ENCODE assay signal across 8 mouse cellular contexts in the genomic region with DNA sequence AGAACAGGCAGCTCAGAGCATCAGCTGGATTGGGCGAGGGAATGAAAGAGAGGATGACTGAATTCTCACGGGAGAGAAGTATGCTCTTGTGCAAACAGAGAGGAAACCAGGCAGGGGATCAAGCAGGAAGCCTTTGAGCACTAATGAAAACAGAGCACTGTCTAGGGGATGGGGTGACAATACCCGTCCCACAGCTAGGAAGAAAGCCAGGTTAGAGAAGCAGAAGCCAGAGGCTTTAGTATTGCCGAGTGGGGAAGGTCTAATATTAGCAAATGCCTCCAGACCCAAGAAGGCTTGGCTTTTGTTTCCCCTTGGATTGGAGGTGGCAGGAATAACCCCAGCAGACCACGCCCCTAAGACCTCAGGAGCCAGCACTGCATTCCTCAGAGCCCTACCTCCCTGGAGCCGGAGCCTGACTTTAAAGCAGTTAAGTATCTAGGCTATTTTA. TPM values are rescaled to one million over a fixed set of nuclear protein-coding genes. Genes with fewer than 3 reads are reported as not detected.
DNase-seq lines count a peak whose midpoint lies in the region; ATAC-seq lines count a peak whose summit lies in the region.

No protein-coding gene starts in this region.

- ATAC-seq in forebrain, embryonic 13.5 days = no peak
- peak; percentile 86 for ATAC-seq in heart, embryonic 15.5 days (replicated peaks; ENCODE audit: insufficient number of reproducible peaks, insufficient read depth, low FRiP score, low read depth)
- peak; percentile 25; the same call in 1 of the 2 replicates for ATAC-seq in neural tube, embryonic 13.5 days (ENCODE audit: low read depth)
- no peak for ATAC-seq in erythroid progenitor cell, adult 5-6 weeks (replicated peaks; ENCODE audit: low FRiP score, poor library complexity, severe bottlenecking)

- peak overlapping the region; percentile 65 for H3K27ac ChIP-seq in forebrain, embryonic 10.5 days
- no peak overlapping the region for H3K27ac ChIP-seq in forebrain, embryonic 13.5 days
- H3K27ac ChIP-seq in heart, embryonic 15.5 days = peak overlapping the region; percentile 89
- H3K27ac ChIP-seq in limb, embryonic 10.5 days = peak overlapping the region; percentile 82
- peak overlapping the region; percentile 78 for H3K27ac ChIP-seq in neural tube, embryonic 13.5 days (replicated peaks)

- H3K36me3 ChIP-seq in forebrain, embryonic 10.5 days (replicated peaks) = no peaks in the 10 kb centered on the region
- H3K36me3 ChIP-seq in forebrain, embryonic 13.5 days (ENCODE audit: poor library complexity, severe bottlenecking) = no peaks in the 10 kb centered on the region
- H3K36me3 ChIP-seq in heart, embryonic 15.5 days = no peaks in the 10 kb centered on the region
- no peaks in the 10 kb centered on the region for H3K36me3 ChIP-seq in limb, embryonic 10.5 days
- H3K36me3 ChIP-seq in neural tube, embryonic 13.5 days = no peaks in the 10 kb centered on the region

- 6% methylated on average over 6 of the region's 6 CpGs for WGBS in forebrain, embryonic 10.5 days
- 8% methylated on average over 6 of the region's 6 CpGs for WGBS in forebrain, embryonic 13.5 days
- WGBS in heart, embryonic 15.5 days = 4% methylated on average over 6 of the region's 6 CpGs
- WGBS in limb, embryonic 10.5 days = 4% methylated on average over 6 of the region's 6 CpGs
- 6% methylated on average over 6 of the region's 6 CpGs for WGBS in neural tube, embryonic 13.5 days

- no peak overlapping the region for H3K4me3 ChIP-seq in forebrain, embryonic 10.5 days
- H3K4me3 ChIP-seq in forebrain, embryonic 13.5 days = no peak overlapping the region
- H3K4me3 ChIP-seq in heart, embryonic 15.5 days = peak overlapping the region; percentile 21; the same call in 1 of the 2 replicates
- H3K4me3 ChIP-seq in limb, embryonic 10.5 days = peak overlapping the region; percentile 35
- no peak overlapping the region for H3K4me3 ChIP-seq in neural tube, embryonic 13.5 days

- no peaks in the 10 kb centered on the region for H3K27me3 ChIP-seq in forebrain, embryonic 10.5 days (ENCODE audit: poor library complexity, severe bottlenecking)
- no peaks in the 10 kb centered on the region for H3K27me3 ChIP-seq in forebrain, embryonic 13.5 days
- no peaks in the 10 kb centered on the region for H3K27me3 ChIP-seq in heart, embryonic 15.5 days
- no peaks in the 10 kb centered on the region for H3K27me3 ChIP-seq in limb, embryonic 10.5 days (ENCODE audit: low read depth, poor library complexity, severe bottlenecking)
- no peaks in the 10 kb centered on the region for H3K27me3 ChIP-seq in neural tube, embryonic 13.5 days

- no peak overlapping the region for H3K4me2 ChIP-seq in forebrain, embryonic 13.5 days
- peak overlapping the region; percentile 57 for H3K4me2 ChIP-seq in heart, embryonic 15.5 days
- H3K4me2 ChIP-seq in neural tube, embryonic 13.5 days = peak overlapping the region; percentile 15

- no peaks in the 10 kb centered on the region for H3K9me3 ChIP-seq in forebrain, embryonic 10.5 days
- H3K9me3 ChIP-seq in forebrain, embryonic 13.5 days (replicated peaks) = no peaks in the 10 kb centered on the region
- no peaks in the 10 kb centered on the region for H3K9me3 ChIP-seq in heart, embryonic 15.5 days (replicated peaks)
- H3K9me3 ChIP-seq in limb, embryonic 10.5 days (replicated peaks) = no peaks in the 10 kb centered on the region
- no peaks in the 10 kb centered on the region for H3K9me3 ChIP-seq in neural tube, embryonic 13.5 days

- DNase-seq in forebrain, embryonic 10.5 days (ENCODE audit: extremely low spot score, low spot score) = no peak
- no peak for DNase-seq in limb, embryonic 10.5 days (ENCODE audit: low spot score)
- no peak for DNase-seq in layer of hippocampus, postnatal 36 days
- DNase-seq in ovary, postnatal 10 days (ENCODE audit: low spot score) = no peak

- no peak overlapping the region for H3K9ac ChIP-seq in forebrain, embryonic 13.5 days
- H3K9ac ChIP-seq in heart, embryonic 15.5 days = 0 out of 2 replicates have a peak overlapping the region, but pooled peaks have one; percentile 9
- H3K9ac ChIP-seq in neural tube, embryonic 13.5 days = peak overlapping the region; percentile 49; the same call in 1 of the 2 replicates

- H3K4me1 ChIP-seq in forebrain, embryonic 10.5 days = peaks cover 93% of the 10 kb centered on the region
- peaks cover 63% of the 10 kb centered on the region for H3K4me1 ChIP-seq in forebrain, embryonic 13.5 days
- peaks cover 77% of the 10 kb centered on the region for H3K4me1 ChIP-seq in heart, embryonic 15.5 days (replicated peaks)
- H3K4me1 ChIP-seq in limb, embryonic 10.5 days = peaks cover 90% of the 10 kb centered on the region
- H3K4me1 ChIP-seq in neural tube, embryonic 13.5 days (replicated peaks) = peaks cover 83% of the 10 kb centered on the region

RNA-seq across cellular contexts. Expression of a gene that starts 19.3 kb away (rescaled TPM):
- polyA plus RNA-seq in forebrain, embryonic 10.5 days (2016; fragmentation: Nextera tagmentation; extraction: Ambion mirVana) = 41.0 and 41.7 TPM in 2 replicates
- 12.3 and 12.8 TPM in 2 replicates for polyA plus RNA-seq in forebrain, embryonic 13.5 days (2015; fragmentation: Nextera tagmentation; extraction: Ambion mirVana)
- polyA plus RNA-seq in heart, embryonic 15.5 days (2015; fragmentation: Nextera tagmentation; extraction: Ambion mirVana) = 5.9 and 8.5 TPM in 2 replicates
- 56.8 and 62.9 TPM in 2 replicates for polyA plus RNA-seq in limb, embryonic 10.5 days (2016; fragmentation: Nextera tagmentation; extraction: Ambion mirVana)
- 11.4 and 11.7 TPM in 2 replicates for polyA plus RNA-seq in neural tube, embryonic 13.5 days (2015; fragmentation: Nextera tagmentation; extraction: Ambion mirVana)
- total RNA-seq in erythroid progenitor cell, adult 5-6 weeks (2015; ENCODE audit: low replicate concordance) = 7.1 and 8.3 TPM in 2 replicates
- 0.83 and 1.8 TPM in 2 replicates for total RNA-seq in erythroid progenitor cell, adult 5-6 weeks (2017; ENCODE audit: low replicate concordance)
- 1 to 10 TPM; 6.0 to 6.1 TPM for total RNA-seq in layer of hippocampus, postnatal 36 days (2021)

RNA-seq across cellular contexts. Expression of a gene that starts 51.6 kb away (rescaled TPM):
- polyA plus RNA-seq in forebrain, embryonic 10.5 days (2016; fragmentation: Nextera tagmentation; extraction: Ambion mirVana) = 92.5 and 95.1 TPM in 2 replicates
- polyA plus RNA-seq in forebrain, embryonic 13.5 days (2015; fragmentation: Nextera tagmentation; extraction: Ambion mirVana) = 90.5 and 91.0 TPM in 2 replicates
- polyA plus RNA-seq in heart, embryonic 15.5 days (2015; fragmentation: Nextera tagmentation; extraction: Ambion mirVana) = 48.5 and 65.2 TPM in 2 replicates
- 93.2 and 95.9 TPM in 2 replicates for polyA plus RNA-seq in limb, embryonic 10.5 days (2016; fragmentation: Nextera tagmentation; extraction: Ambion mirVana)
- 68.6 and 76.6 TPM in 2 replicates for polyA plus RNA-seq in neural tube, embryonic 13.5 days (2015; fragmentation: Nextera tagmentation; extraction: Ambion mirVana)
- 237 and 278 TPM in 2 replicates for total RNA-seq in erythroid progenitor cell, adult 5-6 weeks (2015; ENCODE audit: low replicate concordance)
- total RNA-seq in erythroid progenitor cell, adult 5-6 weeks (2017; ENCODE audit: low replicate concordance) = 247 and 348 TPM in 2 replicates
- 10 to 100 TPM; 81.0 to 81.9 TPM for total RNA-seq in layer of hippocampus, postnatal 36 days (2021)

Comparison
In these comparisons a context has a peak if more than half of its experiments do, and no peak if none do; other contexts are left out.
1. H3K4me3 ChIP-seq: peak in heart, embryonic 15.5 days (single experiment) and limb, embryonic 10.5 days (single experiment); none in forebrain, embryonic 10.5 days (single experiment), forebrain, embryonic 13.5 days (single experiment) and neural tube, embryonic 13.5 days (single experiment).
2. ATAC-seq: peak in heart, embryonic 15.5 days (single experiment) and neural tube, embryonic 13.5 days (single experiment); none in forebrain, embryonic 13.5 days (single experiment) and erythroid progenitor cell, adult 5-6 weeks (single experiment).